Mouse (Mus musculus) heart, embryonic 10.5 days (tissue): ENCODE measurements around the gene Tmem72. TPM values are rescaled to one million over a fixed set of nuclear protein-coding genes. Genes with fewer than 3 reads are reported as not detected.

Source experiments
- DNase-seq: peaks from one replicate; pipeline ENCODE4 v3.0.0-alpha.2; 2017; ENCODE audit warnings: low spot score
- H3K27ac ChIP-seq: fragments of 300-500 bp; sonication (generic); 2 replicates; pipeline ENCODE4 v1.5.1; 2016; ENCODE audit warnings: mild to moderate bottlenecking
- H3K27me3 ChIP-seq: fragments of 300-500 bp; sonication (generic); 2 replicates; pipeline ENCODE4 v1.6.1; 2016; ENCODE audit warnings: mild to moderate bottlenecking; ENCODE audit not compliant: poor library complexity, insufficient read depth, severe bottlenecking
- H3K36me3 ChIP-seq: fragments of 300-500 bp; sonication (generic); 2 replicates; pipeline ENCODE4 v1.6.1; 2016; ENCODE audit warnings: mild to moderate bottlenecking, moderate library complexity
- H3K4me1 ChIP-seq: fragments of 300-500 bp; sonication (generic); 2 replicates; pipeline ENCODE4 v1.6.1; 2016; ENCODE audit warnings: mild to moderate bottlenecking
- H3K4me3 ChIP-seq: fragments of 300-500 bp; sonication (generic); 2 replicates; pipeline ENCODE4 v1.5.1; 2016; ENCODE audit warnings: mild to moderate bottlenecking, moderate library complexity
- H3K9me3 ChIP-seq: fragments of 300-500 bp; sonication (generic); 2 replicates; pipeline ENCODE4 v1.6.1; 2016; ENCODE audit warnings: mild to moderate bottlenecking, moderate library complexity
- WGBS: fragments of 180-500 bp; shearing (Covaris S2); methylation state at CpG from one replicate; pipeline ENCODE4 v1.1.7; 2016; 5-methylcytosine and 5-hydroxymethylcytosine counted together
- polyA plus RNA-seq: library from polyadenylated mRNA; unstranded; fragments of >200 nt; fragmentation: Nextera tagmentation; extraction: Ambion mirVana; gene quantifications from 2 replicates; pipeline ENCODE4 v1.2.1, GENCODE M21; 2016

Tmem72 gene
- polyA plus RNA-seq, 1 experiment from 2014 or later: 0.04 TPM

GRCm38 (mm10) chr6:116674283-116674886, 42.3 kb downstream of the Tmem72 start:
- H3K9me3 ChIP-seq: no peaks in the 10 kb centered on the region
- H3K4me1 ChIP-seq: peaks cover 64% of the 10 kb centered on the region
- DNase-seq: no peak
- peak overlapping the region; percentile 90 for H3K27ac ChIP-seq
- no peaks in the 10 kb centered on the region for H3K36me3 ChIP-seq
- 14% methylated on average over 16 of the region's 16 CpGs for WGBS
- H3K4me3 ChIP-seq: peak overlapping the region; percentile 69
- peaks cover 17% of the 10 kb centered on the region for H3K27me3 ChIP-seq

DNA sequence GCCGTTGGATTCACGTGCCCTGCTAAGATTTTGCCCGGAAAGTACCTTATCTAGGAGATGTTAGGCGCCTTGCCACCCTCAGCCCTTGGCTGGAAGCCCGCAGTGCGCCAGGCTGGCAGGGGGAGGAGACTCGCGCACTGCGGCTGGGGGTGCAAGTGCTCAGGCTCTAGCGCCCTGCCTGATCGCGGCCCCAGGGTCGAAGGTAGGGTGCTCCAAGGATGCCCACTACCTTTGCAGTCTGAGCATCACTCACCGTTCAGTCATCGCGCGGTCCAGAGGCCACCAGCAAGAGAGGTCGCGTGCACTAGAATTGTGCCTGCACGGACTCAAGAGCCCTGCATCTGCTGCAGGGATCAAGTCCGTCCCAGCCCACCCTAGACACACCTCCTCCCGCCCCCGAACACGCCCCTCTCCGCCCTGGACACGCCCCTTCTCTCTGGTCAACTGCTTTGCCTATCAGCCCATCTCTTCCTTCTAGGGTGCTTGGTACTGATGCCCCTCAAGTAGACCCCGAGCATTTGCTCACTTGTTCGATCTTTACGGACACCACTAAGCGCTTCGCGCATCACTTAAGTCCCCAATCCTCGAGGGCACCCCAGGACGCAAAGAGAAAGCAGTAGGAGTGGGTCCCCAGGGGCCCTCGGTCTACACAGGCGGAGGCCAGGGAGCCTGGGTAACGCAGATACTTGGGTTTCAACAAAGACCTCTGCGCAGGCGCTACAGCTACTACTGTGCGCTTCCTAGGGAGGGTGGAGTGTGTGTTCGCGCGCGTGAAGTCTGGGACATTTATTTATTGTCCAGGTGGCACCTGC, 43.0 kb downstream of the Tmem72 start, which contains the start of gene Rassf4:
Gene Rassf4, minus strand, starts transcription at position 482 of the 812 bp plus-strand sequence.
- H3K9me3 ChIP-seq: no peaks in the 10 kb centered on the region
- DNase-seq: peak; percentile 95
- WGBS: under 1% methylated on average over 44 of the region's 44 CpGs
- peak within 1 kb of the TSS; percentile 69 for H3K4me3 ChIP-seq
- H3K27ac ChIP-seq: peak within 1 kb of the TSS; percentile 90
- H3K4me1 ChIP-seq: peaks cover 62% of the 10 kb centered on the region
- H3K27me3 ChIP-seq: peaks cover 17% of the 10 kb centered on the region
- H3K36me3 ChIP-seq: no peaks in the 10 kb centered on the region

GRCm38 (mm10) chr6:116672349-116672748, 44.4 kb downstream of the Tmem72 start:
- no peak for DNase-seq
- H3K9me3 ChIP-seq: no peaks in the 10 kb centered on the region
- no peak overlapping the region for H3K27ac ChIP-seq
- no peak overlapping the region for H3K4me3 ChIP-seq
- H3K36me3 ChIP-seq: no peaks in the 10 kb centered on the region
- WGBS: 65% methylated on average over 5 of the region's 5 CpGs
- peaks cover 64% of the 10 kb centered on the region for H3K4me1 ChIP-seq
- peaks cover 17% of the 10 kb centered on the region for H3K27me3 ChIP-seq

DNA sequence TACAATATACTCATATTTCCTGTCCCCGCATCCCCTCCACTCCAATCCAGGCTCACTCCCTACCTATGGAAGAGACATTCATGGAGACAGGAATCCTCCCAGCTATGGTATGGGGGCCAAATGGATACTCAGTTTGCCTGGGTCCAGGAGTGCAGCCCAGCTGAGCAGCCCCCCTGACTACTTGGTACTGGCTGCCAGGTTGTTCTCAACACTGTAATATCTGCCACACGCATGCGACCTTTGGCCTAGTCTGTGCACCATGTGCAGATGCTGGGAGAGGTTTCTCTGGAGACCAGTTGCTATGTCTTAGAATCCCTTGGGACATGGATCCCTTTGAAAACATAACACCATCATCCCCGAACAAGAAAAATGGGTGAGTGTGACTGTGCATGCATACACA, 44.9 kb downstream of the Tmem72 start:
- Histone ChIP-seq H3K4me3 (no peak overlapping the region), H3K27ac (no peak overlapping the region), H3K4me1 (peaks cover 58% of the 10 kb centered on the region), H3K27me3 (peaks cover 17% of the 10 kb centered on the region), H3K9me3 (no peaks in the 10 kb centered on the region), H3K36me3 (no peaks in the 10 kb centered on the region)
- DNase-seq: no peak
- WGBS: 87% methylated on average over 4 of the region's 4 CpGs

GRCm38 (mm10) chr6:116671031-116671430, 45.7 kb downstream of the Tmem72 start:
- Histone ChIP-seq H3K27me3 (peaks cover 17% of the 10 kb centered on the region), H3K36me3 (no peaks in the 10 kb centered on the region), H3K4me1 (peaks cover 51% of the 10 kb centered on the region), H3K27ac (no peak overlapping the region; the same call in 1 of the 2 replicates), H3K9me3 (no peaks in the 10 kb centered on the region), H3K4me3 (no peak overlapping the region)
- no peak for DNase-seq
- WGBS: 14% methylated on average over 5 of the region's 5 CpGs

GRCm38 (mm10) chr6:116670144-116670543, 46.6 kb downstream of the Tmem72 start:
- WGBS: 39% methylated on average over 6 of the region's 6 CpGs
- Histone ChIP-seq H3K27me3 (peaks cover 17% of the 10 kb centered on the region), H3K36me3 (no peaks in the 10 kb centered on the region), H3K4me3 (no peak overlapping the region), H3K9me3 (no peaks in the 10 kb centered on the region), H3K4me1 (peaks cover 50% of the 10 kb centered on the region), H3K27ac (no peak overlapping the region)
- DNase-seq: no peak

DNA sequence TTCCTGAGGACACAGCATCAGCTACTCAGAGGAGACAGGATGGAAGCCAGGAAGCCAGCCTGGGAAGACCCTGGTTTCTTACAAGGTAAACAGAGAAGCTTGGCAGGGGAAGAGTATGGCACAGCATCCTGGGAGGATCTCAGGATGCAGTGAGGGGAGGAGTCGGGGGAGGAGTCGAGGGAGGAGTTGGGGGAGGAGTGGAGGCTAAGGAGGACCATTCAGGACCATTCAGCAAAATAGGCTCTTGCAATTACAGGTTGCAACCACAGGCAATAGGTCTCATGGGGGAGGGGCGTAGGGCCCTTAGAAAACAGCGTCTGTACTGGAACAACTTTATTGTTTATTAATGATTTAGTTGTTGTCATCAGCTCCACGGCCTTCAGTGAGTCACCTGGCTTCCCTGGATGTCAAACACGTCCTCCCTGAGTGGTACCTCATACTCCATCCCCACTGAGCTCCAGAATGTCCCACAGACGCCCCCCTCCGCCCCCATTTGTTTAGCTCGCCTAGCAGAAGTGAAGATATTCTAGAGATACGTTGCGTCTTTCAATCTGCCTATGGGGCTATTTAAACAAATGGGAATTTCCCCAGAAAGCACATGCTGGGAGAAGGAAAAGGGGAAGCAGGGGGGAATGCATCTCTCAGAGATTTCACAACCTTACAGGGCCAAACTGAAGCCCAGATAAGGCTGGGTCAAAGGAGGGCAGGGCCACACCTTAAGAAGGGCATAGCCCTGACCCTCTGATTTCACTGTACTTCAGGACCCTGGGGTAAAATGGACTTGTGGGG, 47.8 kb downstream of the Tmem72 start:
- WGBS: 38% methylated on average over 11 of the region's 11 CpGs
- no peak overlapping the region for H3K27ac ChIP-seq
- no peak overlapping the region for H3K4me3 ChIP-seq
- no peaks in the 10 kb centered on the region for H3K36me3 ChIP-seq
- H3K9me3 ChIP-seq: no peaks in the 10 kb centered on the region
- H3K27me3 ChIP-seq: peaks cover 17% of the 10 kb centered on the region
- peaks cover 49% of the 10 kb centered on the region for H3K4me1 ChIP-seq
- DNase-seq: no peak

GRCm38 (mm10) chr6:116667382-116667781, 49.3 kb downstream of the Tmem72 start:
- Histone ChIP-seq H3K9me3 (no peaks in the 10 kb centered on the region), H3K4me1 (peaks cover 39% of the 10 kb centered on the region), H3K36me3 (no peaks in the 10 kb centered on the region), H3K27me3 (peaks cover 9% of the 10 kb centered on the region), H3K27ac (no peak overlapping the region), H3K4me3 (no peak overlapping the region)
- 73% methylated on average over 3 of the region's 3 CpGs for WGBS
- DNase-seq: no peak

DNA sequence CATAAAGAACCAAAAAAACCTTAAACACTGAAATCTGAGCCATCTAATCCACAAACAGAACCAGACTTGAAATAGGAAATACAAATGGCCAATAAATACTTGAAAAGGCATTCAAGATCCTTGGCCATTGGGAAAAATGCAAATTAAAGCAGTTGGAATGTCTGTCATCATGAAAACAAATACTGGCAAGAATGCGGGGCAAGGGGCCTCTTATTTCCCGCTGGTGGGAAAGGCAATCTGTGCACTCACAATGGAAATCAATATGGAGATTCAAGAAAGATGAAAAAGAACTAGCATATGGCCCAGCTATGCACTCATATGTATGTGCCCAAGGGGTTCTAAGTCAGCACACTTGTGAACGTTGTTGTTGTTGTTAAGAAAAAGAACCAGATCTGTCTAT, 49.8 kb downstream of the Tmem72 start:
- H3K27ac ChIP-seq: no peak overlapping the region
- 76% methylated on average over 3 of the region's 3 CpGs for WGBS
- no peak overlapping the region for H3K4me3 ChIP-seq
- no peaks in the 10 kb centered on the region for H3K36me3 ChIP-seq
- no peak for DNase-seq
- peaks cover 4% of the 10 kb centered on the region for H3K27me3 ChIP-seq
- H3K4me1 ChIP-seq: peaks cover 35% of the 10 kb centered on the region
- H3K9me3 ChIP-seq: no peaks in the 10 kb centered on the region

DNA sequence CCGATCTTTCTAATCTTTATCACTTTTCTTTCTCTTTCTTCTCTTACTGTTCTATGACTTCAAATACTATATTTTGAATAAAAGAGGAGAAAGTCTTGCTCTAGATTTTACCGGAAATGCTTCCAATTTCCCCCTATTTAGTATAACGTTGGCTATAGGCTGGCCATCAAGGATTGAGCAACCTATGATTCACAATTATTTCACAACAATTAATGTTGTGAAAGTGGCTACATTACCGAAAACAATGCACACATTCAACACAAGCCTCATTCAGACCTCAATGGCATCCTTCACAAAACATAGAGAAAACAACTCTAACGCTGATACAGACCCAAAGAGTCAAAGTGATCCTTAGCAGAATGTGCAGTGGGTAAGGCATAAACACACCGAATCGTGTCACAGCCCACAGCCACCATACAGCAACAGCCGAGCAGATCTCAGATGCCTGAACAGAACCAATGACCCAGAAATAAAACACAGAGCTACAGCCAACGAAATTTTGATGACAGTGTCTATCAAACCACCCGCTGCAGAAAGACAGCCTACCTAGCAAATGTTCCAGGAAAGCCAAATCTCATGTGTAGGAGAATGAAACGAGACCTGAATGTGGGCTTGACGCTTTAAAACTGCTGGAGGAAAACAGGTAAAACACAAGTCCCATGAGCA, 50.5 kb downstream of the Tmem72 start:
- H3K27ac ChIP-seq: no peak overlapping the region
- no peaks in the 10 kb centered on the region for H3K9me3 ChIP-seq
- H3K4me1 ChIP-seq: peaks cover 29% of the 10 kb centered on the region
- no peak overlapping the region for H3K4me3 ChIP-seq
- no peaks in the 10 kb centered on the region; the same call in 1 of the 2 replicates for H3K27me3 ChIP-seq
- 86% methylated on average over 12 of the region's 12 CpGs for WGBS
- H3K36me3 ChIP-seq: no peaks in the 10 kb centered on the region
- no peak for DNase-seq

- WGBS: 70% methylated on average over 3 of the region's 3 CpGs
- H3K27ac ChIP-seq: no peak overlapping the region
- H3K27me3 ChIP-seq: no peaks in the 10 kb centered on the region
- H3K4me3 ChIP-seq: no peak overlapping the region
- no peak for DNase-seq
- H3K9me3 ChIP-seq: no peaks in the 10 kb centered on the region
- H3K4me1 ChIP-seq: peaks cover 16% of the 10 kb centered on the region
- no peaks in the 10 kb centered on the region for H3K36me3 ChIP-seq
These were observed 51.9 kb downstream of the Tmem72 start for GRCm38 (mm10) chr6:116664830-116665229.

DNA sequence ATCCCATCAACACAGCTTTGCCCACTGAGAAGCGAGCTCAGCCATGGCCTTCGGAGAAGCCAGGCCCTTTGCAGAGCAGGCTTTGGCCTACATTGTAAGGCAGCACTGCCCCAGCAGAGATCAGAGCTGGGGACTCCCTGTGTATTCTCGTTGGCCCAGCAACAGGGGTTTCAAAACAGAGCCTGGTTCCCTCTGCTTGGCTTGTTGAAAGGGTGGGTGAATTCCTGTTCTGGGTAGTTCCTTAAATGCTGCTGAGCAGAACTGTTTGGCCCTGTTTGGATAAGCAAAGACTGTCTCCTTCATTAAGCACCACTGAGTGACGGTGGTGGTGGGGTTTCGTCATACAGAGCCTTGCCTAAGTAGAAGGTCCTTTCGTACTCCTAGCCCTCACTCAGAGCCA, 52.7 kb downstream of the Tmem72 start:
- no peak for DNase-seq
- 76% methylated on average over 6 of the region's 6 CpGs for WGBS
- Histone ChIP-seq H3K27me3 (no peaks in the 10 kb centered on the region), H3K4me1 (peaks cover 16% of the 10 kb centered on the region), H3K27ac (0 out of 2 replicates have a peak overlapping the region, but pooled peaks have one; percentile 24), H3K9me3 (no peaks in the 10 kb centered on the region), H3K36me3 (no peaks in the 10 kb centered on the region), H3K4me3 (no peak overlapping the region)
